Mouse (Mus musculus): ENCODE data around the gene Ly6f. TPM values are rescaled to one million over a fixed set of nuclear protein-coding genes. Genes with fewer than 3 reads are reported as not detected.

Ly6f gene
- total RNA-seq, 2 experiments from 2014 or later: not detected

DNA sequence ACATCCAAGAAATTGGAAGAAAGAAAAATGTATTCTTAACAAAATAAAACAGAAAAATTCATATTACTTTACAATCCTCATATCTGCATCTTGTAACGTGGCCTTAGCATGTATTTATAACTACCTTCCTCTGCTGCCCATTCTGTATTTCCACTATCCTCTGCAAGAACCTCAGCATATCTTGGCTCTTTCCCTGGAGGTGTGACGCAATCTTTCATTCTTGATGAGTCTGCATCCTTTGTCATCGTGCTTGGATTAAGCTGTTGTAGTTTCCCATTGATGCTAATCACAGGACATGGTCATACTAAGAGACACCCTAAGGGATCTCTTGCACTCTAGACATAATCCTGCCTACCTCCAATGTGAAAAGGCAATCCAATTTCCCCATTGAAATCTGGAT is 50.4 kb downstream of the Ly6f start:
- no peak for DNase-seq

DNA sequence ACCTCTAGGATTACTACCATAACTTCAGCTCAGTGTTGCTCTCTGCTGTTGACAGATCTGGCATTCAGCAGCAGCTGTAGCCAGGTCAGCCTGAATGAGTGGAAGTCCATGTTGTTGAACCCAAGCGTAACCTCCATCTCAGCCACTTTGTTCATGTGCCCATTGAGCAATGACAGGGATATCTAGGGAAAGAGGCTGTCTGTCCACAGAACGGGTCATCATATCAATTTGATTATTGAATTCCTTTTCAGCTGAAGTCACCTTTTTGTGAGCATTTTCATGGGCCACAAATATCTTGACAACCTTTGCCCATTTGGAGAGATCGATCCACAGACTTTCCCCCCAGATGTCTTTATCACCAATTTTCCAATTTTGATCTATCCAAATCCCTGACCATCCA is 51.9 kb downstream of the Ly6f start:
- DNase-seq: no peak

Other genes with a start within 250 kb of the Ly6f start
- 10 to 100 TPM; 63.2 to 73.2 TPM for gene Ly6c1, start 219.6 kb upstream of the Ly6f start, total RNA-seq (2021)
- 1 to 10 TPM; 1.9 to 2.5 TPM for gene Ly6c2, start 156.5 kb upstream of the Ly6f start, total RNA-seq (2021)
- gene Ly6g, start 113.2 kb upstream of the Ly6f start, total RNA-seq (2021): under 1 TPM in 1 of 2 experiments, not detected in 1; 0.68 TPM
- not detected for gene BC025446, start 52.0 kb upstream of the Ly6f start, total RNA-seq (2021)